Mouse (Mus musculus) midbrain, embryonic 16.5 days (tissue): Measurements from ENCODE around the gene Ankrd54. TPM values are rescaled to one million over a fixed set of nuclear protein-coding genes. Genes with fewer than 3 reads are reported as not detected.

ENCODE experiments used
- ATAC-seq: fragments of 200-750 bp; cut with Nextera tagmentation; 2 replicates; pipeline ENCODE4 v1.8.0; 2017; ENCODE audit warnings: moderate TSS enrichment
- H3K27ac ChIP-seq: fragments of 300-500 bp; sonication (generic); 2 replicates; pipeline ENCODE4 v1.5.1; 2014; ENCODE audit warnings: mild to moderate bottlenecking, low read length, mixed read lengths
- H3K27me3 ChIP-seq: fragments of 300-500 bp; sonication (generic); 2 replicates; pipeline ENCODE4 v1.6.1; 2014; ENCODE audit warnings: low read depth, low read length, mixed read lengths; ENCODE audit not compliant: control insufficient read depth, insufficient read depth
- H3K36me3 ChIP-seq: fragments of 300-500 bp; sonication (generic); 2 replicates; pipeline ENCODE4 v1.6.1; 2014; ENCODE audit warnings: mild to moderate bottlenecking, low read length, moderate library complexity, mixed read lengths; ENCODE audit not compliant: control insufficient read depth, insufficient read depth
- H3K4me1 ChIP-seq: fragments of 300-500 bp; sonication (generic); 2 replicates; pipeline ENCODE4 v1.6.1; 2014; ENCODE audit warnings: mild to moderate bottlenecking, low read length, mixed read lengths; ENCODE audit not compliant: control insufficient read depth, insufficient read depth
- H3K4me2 ChIP-seq: fragments of 300-500 bp; sonication (generic); 2 replicates; pipeline ENCODE4 v1.6.1; 2014; ENCODE audit warnings: mild to moderate bottlenecking, low read length, mixed read lengths
- H3K4me3 ChIP-seq: fragments of 300-500 bp; sonication (generic); 2 replicates; pipeline ENCODE4 v1.5.1; 2014; ENCODE audit warnings: low read depth, mild to moderate bottlenecking, low read length, moderate library complexity, mixed read lengths
- H3K9ac ChIP-seq: fragments of 300-500 bp; sonication (generic); 2 replicates; pipeline ENCODE4 v1.6.1; 2014; ENCODE audit warnings: low read depth, low read length, mixed read lengths
- H3K9me3 ChIP-seq: fragments of 300-500 bp; sonication (generic); replicated peaks from 2 replicates; pipeline ENCODE4 v1.6.1; 2014; ENCODE audit warnings: mild to moderate bottlenecking, low read length, mixed read lengths; ENCODE audit not compliant: control insufficient read depth, poor library complexity, severe bottlenecking
- WGBS: fragments of 180-500 bp; shearing (Covaris S2); extraction: QIAGEN DNeasy Blood & Tissue Kit; methylation state at CpG from one replicate; pipeline ENCODE4 v1.1.7; 2014; 5-methylcytosine and 5-hydroxymethylcytosine counted together
- polyA plus RNA-seq: library from polyadenylated mRNA; unstranded; fragments of >200 nt; fragmentation: Nextera tagmentation; extraction: Ambion mirVana; gene quantifications from 2 replicates; pipeline ENCODE4 v1.2.1, GENCODE M21; 2015

Ankrd54 gene
- polyA plus RNA-seq, 1 experiment from 2014 or later = 54.4 TPM

- 83% methylated on average over 7 of the region's 7 CpGs for WGBS
- Histone ChIP-seq H3K4me1 (no peaks in the 10 kb centered on the region), H3K9ac (no peak overlapping the region), H3K27ac (no peak overlapping the region), H3K4me2 (no peak overlapping the region), H3K9me3 (no peaks in the 10 kb centered on the region), H3K36me3 (peaks cover 45% of the 10 kb centered on the region), H3K4me3 (no peak overlapping the region), H3K27me3 (no peaks in the 10 kb centered on the region)
- ATAC-seq = no peak
These were observed 30.6 kb upstream of the Ankrd54 start for GRCm38 (mm10) chr15:79093083-79093839.

- Histone ChIP-seq H3K4me3 (no peak overlapping the region), H3K27me3 (no peaks in the 10 kb centered on the region), H3K9ac (no peak overlapping the region), H3K9me3 (no peaks in the 10 kb centered on the region), H3K27ac (no peak overlapping the region), H3K36me3 (peaks cover 47% of the 10 kb centered on the region), H3K4me2 (no peak overlapping the region), H3K4me1 (no peaks in the 10 kb centered on the region)
- WGBS = 92% methylated on average over 6 of the region's 6 CpGs
- ATAC-seq = no peak
These were observed 29.6 kb upstream of the Ankrd54 start for GRCm38 (mm10) chr15:79092284-79092683.

GRCm38 (mm10) chr15:79079567-79079966 lies 16.9 kb upstream of the Ankrd54 start:
- 97% methylated on average over 7 of the region's 7 CpGs for WGBS
- H3K4me1 ChIP-seq = peaks cover 12% of the 10 kb centered on the region
- no peak overlapping the region for H3K4me2 ChIP-seq
- H3K9me3 ChIP-seq = no peaks in the 10 kb centered on the region
- no peak overlapping the region for H3K27ac ChIP-seq
- no peaks in the 10 kb centered on the region for H3K27me3 ChIP-seq
- peaks cover 49% of the 10 kb centered on the region for H3K36me3 ChIP-seq
- no peak for ATAC-seq
- no peak overlapping the region for H3K9ac ChIP-seq
- H3K4me3 ChIP-seq = no peak overlapping the region

GRCm38 (mm10) chr15:79075658-79076365 lies 13.1 kb upstream of the Ankrd54 start:
- ATAC-seq = no peak
- Histone ChIP-seq H3K36me3 (peaks cover 19% of the 10 kb centered on the region), H3K4me3 (peak overlapping the region; percentile 94), H3K27ac (no peak overlapping the region), H3K27me3 (no peaks in the 10 kb centered on the region), H3K9ac (peak overlapping the region; percentile 88), H3K4me1 (peaks cover 16% of the 10 kb centered on the region), H3K9me3 (no peaks in the 10 kb centered on the region), H3K4me2 (peak overlapping the region; percentile 85)
- WGBS = 39% methylated on average over 15 of the region's 15 CpGs

GRCm38 (mm10) chr15:79074913-79075532 lies 12.3 kb upstream of the Ankrd54 start, which contains the start of gene Eif3l:
Gene Eif3l (plus strand): TSS chr15:79075179.
- Histone ChIP-seq H3K36me3 (peaks cover 13% of the 10 kb centered on the region), H3K4me1 (peaks cover 16% of the 10 kb centered on the region), H3K4me3 (peak within 1 kb of the TSS; percentile 94), H3K27ac (peak within 1 kb of the TSS; percentile 75), H3K27me3 (no peaks in the 10 kb centered on the region), H3K9ac (peak within 1 kb of the TSS; percentile 88), H3K9me3 (no peaks in the 10 kb centered on the region), H3K4me2 (peak within 1 kb of the TSS; percentile 85)
- peak; percentile 91 for ATAC-seq
- under 1% methylated on average over 49 of the region's 49 CpGs for WGBS

DNA sequence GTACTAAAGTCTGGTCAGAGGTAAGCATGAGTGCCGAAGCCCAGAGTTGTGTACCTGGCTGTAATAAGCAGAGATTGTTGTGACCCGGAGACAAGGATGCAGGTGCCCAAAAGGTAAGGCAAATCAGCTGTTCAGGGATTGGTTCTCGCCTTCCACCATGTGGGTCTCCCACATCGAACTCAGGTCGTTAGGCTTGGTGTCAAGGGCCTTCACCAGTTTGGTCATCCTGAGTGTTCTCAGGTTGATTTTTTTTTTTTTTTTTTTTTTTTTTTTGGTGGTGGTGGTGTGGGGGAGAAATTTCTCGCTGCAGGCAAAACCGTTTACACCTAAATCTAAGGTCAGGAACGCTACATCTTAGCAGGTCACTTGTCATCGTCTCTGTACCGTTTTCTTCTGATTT lies 11.8 kb upstream of the Ankrd54 start:
- Histone ChIP-seq H3K27me3 (no peaks in the 10 kb centered on the region), H3K9ac (peak overlapping the region; percentile 54), H3K27ac (peak overlapping the region; percentile 75), H3K4me1 (peaks cover 16% of the 10 kb centered on the region), H3K4me3 (peak overlapping the region; percentile 94), H3K9me3 (no peaks in the 10 kb centered on the region), H3K36me3 (peaks cover 7% of the 10 kb centered on the region), H3K4me2 (peak overlapping the region; percentile 85)
- no peak for ATAC-seq
- 41% methylated on average over 10 of the region's 10 CpGs for WGBS

DNA sequence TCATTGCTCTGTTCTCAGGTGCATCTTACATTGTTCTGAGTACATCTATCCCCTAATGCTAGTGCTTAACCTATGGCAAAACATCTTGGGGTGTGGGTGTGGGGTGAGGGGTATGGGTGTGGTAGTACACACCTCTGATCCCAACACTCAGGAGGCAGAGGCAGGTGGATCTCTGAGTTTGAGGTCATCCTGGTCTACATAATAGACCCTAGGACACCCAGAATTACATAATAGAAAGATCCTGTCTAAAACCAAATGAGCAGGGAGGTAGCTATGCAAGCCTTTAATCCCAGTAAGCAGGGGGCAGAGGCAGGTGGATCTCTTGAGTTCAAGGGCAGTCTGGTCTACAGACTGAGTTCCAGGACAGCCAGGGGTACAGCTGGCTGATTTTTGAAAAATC lies 11.1 kb upstream of the Ankrd54 start:
- Histone ChIP-seq H3K27me3 (no peaks in the 10 kb centered on the region), H3K36me3 (peaks cover under 1% of the 10 kb centered on the region; the same call in 1 of the 2 replicates), H3K27ac (no peak overlapping the region), H3K4me3 (no peak overlapping the region), H3K9ac (no peak overlapping the region), H3K4me1 (peaks cover 16% of the 10 kb centered on the region), H3K9me3 (no peaks in the 10 kb centered on the region), H3K4me2 (no peak overlapping the region)
- 0 out of 2 replicates have a peak, but pooled peaks have one; percentile 42 for ATAC-seq

DNA sequence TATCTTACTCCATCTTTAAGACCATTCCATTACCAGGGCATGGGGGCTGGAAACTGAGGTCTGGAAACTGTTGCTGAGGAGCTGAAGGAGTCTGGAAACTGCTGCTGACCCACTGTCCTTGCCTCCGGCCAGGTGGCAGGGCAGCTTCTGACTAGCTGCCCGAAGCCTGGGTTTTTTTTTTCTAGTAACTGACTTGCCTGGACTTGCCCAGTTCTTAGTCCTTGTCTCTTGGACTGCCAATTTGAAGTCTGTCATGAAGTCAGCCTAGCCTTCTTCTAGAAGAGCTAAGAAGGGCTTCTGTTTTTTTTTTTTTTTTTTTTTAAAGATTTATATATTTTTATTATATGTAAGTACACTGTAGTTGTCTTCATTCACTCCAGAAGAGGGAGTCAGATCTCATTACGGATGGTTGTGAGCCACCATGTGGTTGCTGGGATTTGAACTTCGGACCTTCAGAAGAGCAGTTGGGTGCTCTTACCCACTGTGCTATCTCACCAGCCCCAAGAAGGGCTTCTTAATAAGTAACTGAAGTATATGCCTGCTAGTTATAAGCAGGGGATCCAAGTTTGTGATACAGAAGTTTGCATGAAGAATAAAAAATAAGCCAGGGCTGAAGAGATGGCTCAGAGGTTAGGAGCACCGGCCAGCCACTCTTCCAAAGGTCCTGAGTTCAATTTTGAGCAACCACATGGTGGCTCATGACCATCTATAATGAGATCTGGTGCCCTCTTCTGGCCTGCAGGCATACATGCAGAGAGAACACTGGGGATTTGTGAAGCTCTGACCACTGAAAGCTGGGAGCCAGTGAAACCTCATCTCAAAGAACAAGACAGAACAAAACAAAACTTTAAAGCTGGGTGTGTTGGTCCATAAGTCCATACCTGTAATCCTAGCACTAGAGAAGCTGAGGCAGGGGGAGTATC lies 8.7 kb upstream of the Ankrd54 start:
- no peak overlapping the region for H3K4me2 ChIP-seq
- H3K36me3 ChIP-seq = no peaks in the 10 kb centered on the region
- WGBS = 65% methylated on average over 5 of the region's 5 CpGs
- no peak overlapping the region for H3K27ac ChIP-seq
- no peak overlapping the region for H3K9ac ChIP-seq
- peaks cover 13% of the 10 kb centered on the region for H3K4me1 ChIP-seq
- no peaks in the 10 kb centered on the region for H3K27me3 ChIP-seq
- no peak overlapping the region for H3K4me3 ChIP-seq
- no peaks in the 10 kb centered on the region for H3K9me3 ChIP-seq
- no peak for ATAC-seq
